Mouse (Mus musculus): ENCODE results near the gene Qsox1. TPM values are rescaled to one million over a fixed set of nuclear protein-coding genes. Genes with fewer than 3 reads are reported as not detected.

Gene Qsox1
- polyA plus RNA-seq, 1 experiment from 2014 or later, result 24.4 TPM

DNA sequence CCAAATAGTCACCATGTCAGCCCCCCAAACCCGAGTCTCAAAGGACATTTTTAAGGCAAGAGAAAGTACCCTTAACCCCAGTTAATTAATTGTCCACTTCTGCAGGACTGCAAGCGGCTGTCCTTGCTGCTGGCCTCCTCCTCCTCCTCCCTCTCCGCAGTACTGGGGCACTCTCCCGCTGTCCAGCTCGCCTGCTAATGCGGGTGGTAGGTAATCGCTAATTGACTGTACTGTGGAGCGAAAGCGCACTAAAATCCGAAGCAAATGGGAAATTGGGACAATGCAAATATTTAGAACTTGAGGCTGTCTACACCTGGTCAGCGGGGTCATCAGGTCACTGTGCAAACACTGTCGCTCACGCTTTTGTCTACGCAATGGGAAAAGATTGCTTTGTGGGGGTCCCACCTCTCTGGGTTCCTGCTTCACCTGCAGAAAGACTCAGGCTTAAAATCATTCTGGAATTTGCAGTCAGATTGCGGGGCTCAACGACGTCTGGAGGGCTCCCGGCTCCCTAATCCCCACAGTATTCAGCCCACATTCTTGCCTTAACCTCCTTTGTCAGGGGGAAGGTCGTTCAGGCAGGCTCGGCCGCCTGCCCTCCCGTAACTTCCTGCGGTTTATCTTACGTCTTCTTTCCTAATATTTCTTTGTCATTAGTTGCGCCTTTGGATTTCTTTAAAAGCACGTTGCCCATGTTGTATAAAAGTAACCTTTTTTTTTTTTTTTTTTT, 76.4 kb downstream of the Qsox1 start:
- under 1% methylated on average over 26 of the region's 26 CpGs for WGBS
- H3K36me3 ChIP-seq, result no peaks in the 10 kb centered on the region
- no peak overlapping the region for H3K4me3 ChIP-seq
- H3K4me1 ChIP-seq (replicated peaks), result peaks cover 24% of the 10 kb centered on the region
- no peak for DNase-seq (ENCODE audit: low spot score)
- no peak overlapping the region for H3K27ac ChIP-seq
- peaks cover 100% of the 10 kb centered on the region for H3K27me3 ChIP-seq (ENCODE audit: insufficient read depth, poor library complexity, severe bottlenecking)
- no peaks in the 10 kb centered on the region for H3K9me3 ChIP-seq

GRCm38 (mm10) chr1:155731156-155731555, 81.5 kb downstream of the Qsox1 start:
- Histone ChIP-seq H3K27me3 (ENCODE audit: insufficient read depth, poor library complexity, severe bottlenecking) (peaks cover 98% of the 10 kb centered on the region), H3K4me3 (no peak overlapping the region), H3K9me3 (no peaks in the 10 kb centered on the region), H3K27ac (no peak overlapping the region), H3K36me3 (no peaks in the 10 kb centered on the region), H3K4me1 (replicated peaks) (peaks cover 12% of the 10 kb centered on the region)
- WGBS, result 1% methylated on average over 2 of the region's 2 CpGs
- DNase-seq (ENCODE audit: low spot score), result no peak

GRCm38 (mm10) chr1:155729113-155729795, 83.4 kb downstream of the Qsox1 start:
- DNase-seq (ENCODE audit: low spot score), result no peak
- H3K36me3 ChIP-seq, result no peaks in the 10 kb centered on the region
- no peaks in the 10 kb centered on the region for H3K9me3 ChIP-seq
- WGBS, result 2% methylated on average over 23 of the region's 23 CpGs
- H3K4me3 ChIP-seq, result peak overlapping the region; percentile 32
- peaks cover 12% of the 10 kb centered on the region for H3K4me1 ChIP-seq (replicated peaks)
- H3K27ac ChIP-seq, result no peak overlapping the region
- peaks cover 98% of the 10 kb centered on the region for H3K27me3 ChIP-seq (ENCODE audit: insufficient read depth, poor library complexity, severe bottlenecking)

- no peak overlapping the region for H3K4me3 ChIP-seq
- H3K36me3 ChIP-seq, result no peaks in the 10 kb centered on the region
- peaks cover 98% of the 10 kb centered on the region for H3K27me3 ChIP-seq (ENCODE audit: insufficient read depth, poor library complexity, severe bottlenecking)
- no peak for DNase-seq (ENCODE audit: low spot score)
- 27% methylated on average over 10 of the region's 10 CpGs for WGBS
- peaks cover 22% of the 10 kb centered on the region for H3K4me1 ChIP-seq (replicated peaks)
- H3K9me3 ChIP-seq, result no peaks in the 10 kb centered on the region
- H3K27ac ChIP-seq, result no peak overlapping the region
Observed at GRCm38 (mm10) chr1:155727830-155728229, 84.9 kb downstream of the Qsox1 start.

Other genes starting within 250 kb of the Qsox1 start
- 5.7 and 11.6 TPM in 2 replicates for gene Lhx4, start 61.2 kb downstream of the Qsox1 start, polyA plus RNA-seq (2016; fragmentation: Nextera tagmentation; extraction: Ambion mirVana)
- 6.5 and 7.0 TPM in 2 replicates for gene Cep350, start 160.4 kb upstream of the Qsox1 start, polyA plus RNA-seq (2016; fragmentation: Nextera tagmentation; extraction: Ambion mirVana)
- gene Tor1aip2, start 222.5 kb upstream of the Qsox1 start, polyA plus RNA-seq (2016; fragmentation: Nextera tagmentation; extraction: Ambion mirVana), result 94.6 and 104 TPM in 2 replicates
- 34.5 and 41.9 TPM in 2 replicates for gene Tor1aip1, start 223.6 kb upstream of the Qsox1 start, polyA plus RNA-seq (2016; fragmentation: Nextera tagmentation; extraction: Ambion mirVana)

Data from hindbrain, embryonic 10.5 days (tissue).